Mouse (Mus musculus) frontal cortex, adult (tissue): Measurements from ENCODE around the gene Cd300lb.
"Not testable (repeated sequence)": the region's sequence is repeated elsewhere in the genome, so short reads cannot be mapped to it uniquely, and the experiment has no call there.

Experiments used
- ATAC-seq: cut with Nextera tagmentation; 2 replicates; pipeline ENCODE4 v1.9.2; 2017; ENCODE audit warnings: mild to moderate bottlenecking, moderate library complexity, mixed read lengths; ENCODE audit not compliant: low TSS enrichment

The Cd300lb gene

DNA sequence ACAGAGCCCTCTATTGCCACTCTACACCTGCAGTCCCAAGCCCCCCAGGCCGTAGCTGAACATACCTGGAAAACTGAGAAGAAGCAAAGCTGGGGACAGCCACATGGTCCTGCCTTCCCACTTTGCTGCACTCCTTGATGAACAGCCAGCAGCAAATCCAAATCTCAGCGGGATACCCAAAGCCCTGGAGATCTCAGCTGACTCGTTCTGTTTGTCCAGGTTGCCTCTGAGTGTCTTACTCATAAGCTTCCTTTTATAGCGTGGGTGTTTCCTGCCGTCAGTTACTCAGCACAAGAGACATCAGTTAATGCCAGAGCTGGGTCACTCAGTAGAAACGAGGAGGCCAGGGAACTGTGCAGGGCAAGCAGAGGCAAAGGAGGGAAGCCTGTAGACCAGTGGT, at the start of gene Cd300lb:
TSS of gene Cd300lb (minus strand) at position 243 of the 400 bp plus-strand sequence.
- ATAC-seq = no peak

DNA sequence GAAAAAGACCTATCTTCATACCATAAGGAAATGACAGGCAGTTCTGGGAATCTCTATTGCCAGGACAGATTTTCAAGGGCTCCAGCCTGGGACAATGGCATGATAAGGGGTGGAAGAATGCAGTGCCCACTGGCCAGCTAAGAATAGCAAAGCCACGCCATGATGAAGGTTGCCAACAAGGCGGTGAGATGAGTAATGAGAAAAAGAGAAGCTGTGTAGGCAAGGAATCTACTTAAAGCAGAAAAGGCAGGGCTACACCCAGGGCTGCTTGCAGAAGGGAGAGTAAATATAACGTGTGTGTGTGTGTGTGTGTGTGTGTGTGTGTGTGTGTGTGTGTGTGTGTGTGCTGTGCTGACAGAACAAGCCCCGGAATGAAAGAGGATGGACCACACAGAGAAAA, 47.7 kb upstream of the Cd300lb start:
- peak; percentile 73; the same call in 1 of the 2 replicates for ATAC-seq

DNA sequence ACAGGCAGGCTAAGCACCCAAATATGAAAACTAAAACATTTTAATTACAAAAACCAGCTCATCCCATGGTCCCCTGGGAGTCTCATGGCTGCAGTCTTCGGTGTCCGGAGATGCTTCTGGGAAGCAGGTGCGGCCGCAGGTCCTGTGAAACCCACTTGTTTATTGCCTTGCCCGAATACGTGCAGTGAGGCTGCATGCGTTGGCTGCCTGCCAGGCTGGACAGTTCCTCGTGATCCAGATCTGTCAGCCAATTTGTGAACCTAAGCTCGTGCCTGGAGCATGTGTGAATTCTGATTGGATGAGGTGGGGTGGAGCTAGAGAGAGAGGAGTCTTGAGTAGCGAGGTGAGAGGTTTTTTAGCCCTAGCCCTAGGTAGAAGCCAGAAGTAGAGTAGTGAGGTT, 38.5 kb upstream of the Cd300lb start:
- ATAC-seq = no peak

DNA sequence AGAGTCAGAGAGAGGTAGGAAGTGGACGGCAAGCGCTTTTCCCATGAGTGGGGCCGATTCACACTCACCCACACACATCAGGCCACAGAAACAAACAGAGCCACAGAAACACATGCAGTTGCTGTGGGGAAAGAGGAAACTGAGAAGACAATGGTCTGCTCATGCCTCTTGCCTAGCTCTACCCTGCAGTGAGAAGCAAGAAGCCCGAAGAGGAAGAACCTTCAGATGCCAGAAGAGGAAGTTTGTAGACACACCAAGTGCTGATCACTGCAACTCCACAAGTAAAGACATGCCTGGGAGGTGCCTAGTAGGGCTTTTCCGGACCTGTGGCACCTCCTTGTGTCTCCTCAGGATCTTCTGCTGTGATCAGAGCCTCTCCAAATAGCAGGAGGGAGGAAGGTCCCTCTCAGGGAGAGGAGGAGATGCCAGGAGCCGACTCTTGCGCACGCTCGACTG, 34.6 kb upstream of the Cd300lb start, which contains the start of gene Cd300c:
TSS of gene Cd300c (minus strand) at position 406 of the 456 bp plus-strand sequence.
- no peak for ATAC-seq

DNA sequence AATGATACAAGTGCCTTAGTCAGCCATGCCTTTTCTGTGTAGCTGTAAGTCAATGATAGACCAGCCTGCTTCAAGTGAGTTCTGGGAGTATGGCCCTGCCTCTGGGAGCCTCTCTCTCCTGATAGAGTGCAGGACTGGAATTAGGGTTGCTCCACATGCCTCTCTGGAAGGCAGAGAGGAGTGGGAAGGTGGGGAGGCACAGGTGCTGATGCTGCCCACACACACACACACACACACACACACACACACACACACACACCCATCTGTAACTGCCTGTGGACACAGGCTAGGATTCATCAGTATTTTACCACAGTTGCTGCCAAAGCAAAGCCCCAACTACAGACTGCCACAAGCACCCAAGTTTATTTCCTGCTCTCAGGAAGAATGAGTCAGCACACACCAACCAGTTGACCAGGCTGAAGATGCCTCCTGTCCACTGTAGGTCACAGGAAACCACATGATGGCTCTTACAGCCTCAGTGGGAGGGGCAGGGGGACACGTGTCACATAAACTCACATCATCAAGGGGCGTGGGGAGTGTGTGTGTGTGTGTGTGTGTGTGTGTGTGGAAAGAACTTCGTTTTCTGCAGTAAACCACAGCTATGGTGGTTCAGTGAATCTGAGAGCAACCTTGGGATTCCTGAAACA, 31.1 kb upstream of the Cd300lb start:
- 0 out of 2 replicates have a peak, but pooled peaks have one; percentile 34 for ATAC-seq

DNA sequence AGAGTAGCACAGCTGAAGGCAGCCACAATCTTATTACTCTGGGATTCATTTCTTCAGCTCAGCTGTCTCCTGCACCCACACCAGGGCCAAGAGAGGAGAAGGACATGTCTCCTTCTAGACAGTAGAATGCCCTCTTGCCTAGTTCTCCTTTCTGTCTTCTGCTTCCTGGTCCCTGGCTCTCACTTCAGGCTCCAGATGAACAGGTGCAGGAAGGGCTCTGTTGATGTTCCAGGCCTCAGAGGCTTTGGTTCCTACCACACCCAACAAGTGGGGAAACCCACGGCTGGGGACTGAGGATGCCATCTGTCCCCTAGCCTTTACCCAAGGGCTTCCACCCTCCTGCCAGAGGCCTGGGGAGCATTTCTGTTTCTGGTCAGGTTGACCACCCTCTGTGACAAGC, 26.2 kb upstream of the Cd300lb start:
- ATAC-seq = no peak

DNA sequence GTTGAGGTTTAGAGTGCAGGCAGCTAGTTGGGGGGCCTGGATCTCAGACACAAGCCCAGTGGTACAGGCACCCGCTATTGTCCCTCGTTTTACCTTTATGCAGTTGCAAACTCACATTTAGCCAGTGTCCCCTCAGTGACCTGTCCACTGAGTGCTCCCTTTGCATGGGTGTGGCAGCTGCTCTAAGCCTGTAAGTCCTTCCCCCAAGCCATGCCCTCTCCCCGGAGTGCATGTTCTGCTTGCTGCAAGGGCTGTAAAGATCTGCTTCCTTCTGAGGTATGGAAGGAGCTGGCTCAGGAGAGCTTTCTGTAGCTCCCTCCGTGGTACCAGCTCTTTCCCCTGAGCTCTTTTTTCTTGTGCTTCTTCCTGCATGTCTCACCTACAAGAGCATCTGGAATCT, 595 bp downstream of the Cd300lb start:
- ATAC-seq = no peak

DNA sequence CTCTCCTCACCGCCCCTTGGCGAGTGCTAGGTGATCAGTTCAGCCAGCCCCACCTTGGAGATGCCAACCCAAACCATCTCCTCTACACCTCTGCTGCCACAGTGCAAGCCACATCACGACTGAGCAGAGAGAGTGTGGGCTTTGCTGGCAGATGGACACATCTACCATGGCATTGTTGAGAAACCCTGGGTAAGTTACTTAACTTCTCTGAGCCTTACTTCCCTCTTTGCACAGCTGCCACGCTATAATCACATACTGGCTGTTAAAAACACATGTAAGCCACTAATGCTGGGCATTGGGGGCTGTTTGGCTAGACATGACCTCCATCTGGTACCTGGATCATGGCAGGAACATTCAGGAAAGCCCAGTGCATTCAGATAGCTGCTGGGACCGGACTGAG, 3.1 kb downstream of the Cd300lb start:
- ATAC-seq = no peak

DNA sequence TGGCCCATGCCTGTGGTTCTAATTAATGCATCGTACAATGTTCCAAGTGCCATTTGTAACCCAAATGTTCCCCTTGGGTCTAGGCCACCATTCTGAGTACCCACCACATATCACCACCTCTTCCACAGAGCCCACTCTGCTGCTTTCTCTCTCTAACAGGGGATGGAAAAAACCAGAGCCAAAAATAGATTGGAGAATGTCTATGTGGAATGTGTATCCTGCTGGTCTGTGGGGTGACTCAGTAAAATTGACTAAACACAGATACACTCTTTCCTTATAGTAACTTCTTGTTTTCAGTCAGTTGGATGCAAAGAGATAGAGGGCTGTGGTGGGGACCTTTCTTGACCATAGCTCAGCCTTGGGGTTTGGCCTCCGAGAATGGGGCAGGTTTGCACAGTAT, 4.6 kb downstream of the Cd300lb start:
- ATAC-seq = peak; percentile 73; the same call in 1 of the 2 replicates

DNA sequence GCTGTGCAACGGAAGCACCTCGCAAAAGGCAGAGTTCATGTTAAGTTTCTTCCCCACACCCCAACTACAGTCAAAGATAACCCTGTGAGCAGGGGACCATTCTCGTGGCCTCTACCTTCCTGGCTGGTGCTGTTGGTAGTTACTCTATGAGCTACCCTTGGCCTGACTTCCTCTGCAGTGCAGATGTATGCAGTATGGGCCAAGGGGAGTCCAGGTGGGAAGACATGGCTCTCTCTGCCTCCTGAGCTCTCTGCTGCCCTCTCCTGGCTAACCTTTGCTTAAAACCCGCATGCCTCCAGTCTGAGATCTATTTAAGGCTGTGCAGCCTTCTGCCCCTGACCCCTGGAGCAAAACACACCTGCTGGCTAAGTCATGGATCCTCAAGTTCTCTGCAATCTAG, 10.2 kb downstream of the Cd300lb start:
- no peak for ATAC-seq

DNA sequence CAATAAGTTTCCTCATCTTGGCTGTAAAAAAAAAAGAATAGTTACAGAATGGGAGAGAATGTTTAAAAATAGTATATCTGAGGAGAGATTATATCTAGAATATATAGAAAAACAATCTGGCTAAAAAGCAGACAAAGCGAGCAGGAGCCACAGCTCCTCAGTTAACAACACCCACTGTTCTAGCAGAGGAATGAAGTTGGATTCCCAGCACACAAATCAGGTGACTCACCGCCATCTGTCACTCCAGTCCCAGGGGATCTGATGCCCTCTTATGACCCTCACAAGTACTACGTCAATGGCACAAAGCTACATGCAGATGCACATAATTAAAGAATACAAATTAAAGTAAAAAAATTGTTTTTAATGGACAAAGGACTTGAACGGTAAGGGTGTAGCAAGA, 11.7 kb downstream of the Cd300lb start:
- peak; percentile 92 for ATAC-seq

DNA sequence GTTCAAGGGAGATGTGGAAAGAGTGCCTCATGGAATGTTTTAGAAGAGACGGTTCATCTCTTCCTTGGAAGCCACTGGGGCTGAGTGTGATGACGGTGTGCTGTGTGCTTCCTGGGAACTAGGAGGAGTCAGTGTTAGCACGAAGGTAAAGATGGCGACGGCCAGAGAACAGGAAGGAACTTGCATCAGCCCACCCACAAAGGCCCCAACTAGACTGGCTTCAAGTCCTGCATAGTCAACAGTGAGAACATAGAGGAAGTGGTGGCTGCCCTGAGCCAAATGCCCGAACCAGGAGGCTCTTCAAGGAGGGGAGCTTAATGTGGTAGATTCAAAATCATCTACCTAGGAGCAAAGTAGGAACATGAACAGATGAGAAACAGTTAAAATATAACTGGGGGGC, 17.1 kb downstream of the Cd300lb start:
- ATAC-seq = no peak

DNA sequence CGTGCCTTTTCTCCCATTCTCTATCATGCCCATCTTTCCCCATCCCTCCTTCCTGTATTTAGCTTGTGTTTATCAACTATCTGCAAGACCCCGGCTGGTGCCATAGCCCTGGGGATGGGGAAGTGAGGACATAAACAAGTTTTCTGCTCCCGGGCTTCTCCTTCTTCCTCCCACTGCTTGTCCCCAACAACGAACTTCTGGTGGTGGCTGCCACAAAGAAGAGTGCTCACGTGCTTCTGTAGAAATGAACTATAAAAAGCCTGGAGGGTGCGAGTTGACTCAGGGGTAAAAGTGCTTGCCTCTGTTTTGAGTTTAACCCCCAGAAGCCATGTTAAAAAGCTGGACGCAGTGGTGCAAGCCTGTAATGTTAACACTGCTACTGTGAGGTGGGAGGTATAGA, 19.2 kb downstream of the Cd300lb start:
- ATAC-seq = no peak

DNA sequence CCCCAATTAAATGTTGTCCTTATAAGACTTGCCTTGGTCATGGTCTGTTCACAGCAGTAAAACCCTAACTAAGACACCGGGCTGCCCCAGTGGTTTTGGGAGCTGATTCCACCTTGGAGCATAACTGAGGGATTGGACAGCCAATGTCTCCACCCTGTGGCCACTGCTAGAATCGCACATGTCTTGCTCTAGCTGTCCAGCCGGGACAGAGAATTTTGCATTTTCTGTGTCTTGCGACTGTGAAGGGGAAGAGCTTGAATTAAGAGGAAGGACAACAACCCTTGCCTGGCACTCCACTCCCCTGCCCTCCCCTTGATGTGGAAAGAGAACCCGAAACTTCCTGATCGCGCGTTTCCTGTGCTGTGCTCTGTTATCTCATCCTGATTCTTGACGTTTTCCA, 21.3 kb downstream of the Cd300lb start:
- ATAC-seq = peak; percentile 74

DNA sequence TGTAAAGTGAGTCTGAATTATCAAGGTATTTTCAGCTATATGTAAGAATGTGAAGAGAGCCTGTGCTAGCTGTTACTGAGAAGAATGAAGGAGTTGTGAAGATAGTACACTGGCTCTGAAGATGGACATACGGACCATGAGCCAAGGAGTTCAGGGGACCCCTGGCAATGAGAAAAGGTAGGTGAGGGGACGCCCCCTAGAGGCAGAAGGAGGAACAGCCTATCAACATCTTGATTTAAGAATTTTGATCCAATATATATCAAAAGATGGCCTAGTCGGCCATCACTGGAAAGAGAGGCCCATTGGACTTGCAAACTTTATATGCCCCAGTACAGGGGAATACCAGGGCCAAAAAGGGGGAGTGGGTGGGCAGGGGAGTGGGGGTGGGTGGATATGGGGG, 24.6 kb downstream of the Cd300lb start:
- ATAC-seq = not testable (repeated sequence)

DNA sequence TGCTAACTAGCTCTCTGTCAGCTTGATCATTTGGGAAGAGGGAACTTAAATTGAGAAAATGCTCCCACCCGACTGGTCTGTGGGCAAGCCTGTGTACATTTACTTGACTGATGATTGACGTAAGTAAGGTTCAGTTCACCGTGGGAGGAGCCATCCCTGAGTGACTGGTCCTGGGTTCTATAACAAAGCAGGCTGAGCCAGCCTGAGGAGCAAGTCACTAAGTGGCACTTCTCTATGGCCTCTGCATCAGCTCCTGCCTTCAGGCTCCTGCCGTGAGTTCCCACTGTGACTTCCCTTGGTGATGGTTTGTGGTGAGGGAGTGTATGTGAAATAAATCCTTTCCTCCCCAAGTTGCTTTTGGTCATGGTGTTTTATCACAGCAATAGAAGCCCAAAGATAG, 26.1 kb downstream of the Cd300lb start:
- no peak for ATAC-seq

DNA sequence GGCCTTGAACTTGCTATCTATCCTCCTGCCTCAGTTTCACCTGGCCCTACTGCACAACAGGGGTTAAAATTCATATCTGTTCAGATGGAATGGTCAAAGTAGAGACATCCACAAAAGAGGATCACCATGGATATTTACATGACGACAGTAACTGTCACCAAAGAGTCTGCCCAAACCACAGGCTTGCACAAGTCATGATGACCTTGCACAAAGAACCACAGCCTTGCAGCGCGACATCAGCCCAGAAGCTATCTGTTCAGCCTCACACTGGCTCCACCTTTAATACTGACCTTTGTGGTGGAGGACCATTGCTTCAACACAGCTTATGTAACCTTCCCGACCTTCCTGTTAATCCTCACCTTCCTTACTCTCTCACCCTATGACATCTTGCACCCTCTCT, 26.6 kb downstream of the Cd300lb start:
- ATAC-seq = no peak

DNA sequence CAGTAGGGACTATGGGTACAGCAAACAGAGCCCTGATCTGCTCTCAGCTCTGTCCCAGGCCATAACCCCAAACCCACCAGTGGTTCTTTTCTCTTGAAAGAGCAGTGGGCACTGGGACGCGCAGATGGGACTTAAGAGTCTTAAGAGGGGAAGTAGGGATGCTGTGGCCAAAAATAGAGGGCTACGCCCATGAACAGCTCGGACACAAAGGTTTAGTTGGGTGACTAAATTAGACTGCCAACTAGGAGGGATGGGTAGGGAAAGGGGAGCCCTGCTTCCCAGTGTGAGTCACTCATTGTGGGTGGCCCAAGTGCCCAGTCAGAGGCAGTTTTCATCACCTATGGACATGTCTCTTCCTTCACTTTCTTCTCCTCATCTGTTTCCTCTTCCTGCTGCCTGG, 31.0 kb downstream of the Cd300lb start:
- no peak for ATAC-seq

DNA sequence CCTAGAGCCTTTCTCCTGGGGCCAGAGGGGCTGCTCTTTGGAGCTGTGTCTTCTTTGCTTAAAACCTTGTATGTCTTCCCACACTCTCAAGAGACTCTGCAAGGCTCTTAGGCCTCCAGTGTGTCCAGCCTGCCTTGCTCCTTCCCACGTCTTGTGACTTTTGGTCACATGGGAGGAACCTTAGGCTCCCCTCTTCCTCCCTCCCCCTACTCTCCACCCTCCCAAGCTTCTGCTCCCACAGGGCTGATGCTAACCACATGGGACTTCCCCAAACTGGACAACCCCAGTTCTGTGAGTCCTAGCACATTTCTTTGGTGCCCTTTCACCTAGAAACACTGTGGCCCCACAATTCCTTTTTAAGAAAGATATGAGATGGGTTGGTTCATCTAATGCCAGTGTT, 36.2 kb downstream of the Cd300lb start:
- ATAC-seq = no peak

DNA sequence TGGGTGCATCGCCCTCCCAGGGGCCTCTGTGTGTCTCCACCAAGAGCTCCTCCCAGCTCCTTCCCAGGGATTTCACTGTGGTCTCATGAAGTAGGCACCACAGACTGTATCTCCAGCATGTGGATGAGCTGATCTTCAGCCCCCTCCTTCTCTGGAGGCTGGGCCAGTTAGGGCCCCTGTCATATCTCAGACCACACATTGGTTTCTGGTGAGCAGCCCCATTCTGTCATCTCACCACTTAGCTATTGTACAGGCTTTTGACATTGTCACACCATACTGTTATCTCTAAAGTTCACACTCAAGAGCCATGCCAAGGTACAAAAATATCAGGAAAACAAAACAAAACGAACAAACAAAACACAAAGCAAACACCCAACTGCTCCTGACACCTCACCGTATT, 38.1 kb downstream of the Cd300lb start:
- no peak for ATAC-seq

DNA sequence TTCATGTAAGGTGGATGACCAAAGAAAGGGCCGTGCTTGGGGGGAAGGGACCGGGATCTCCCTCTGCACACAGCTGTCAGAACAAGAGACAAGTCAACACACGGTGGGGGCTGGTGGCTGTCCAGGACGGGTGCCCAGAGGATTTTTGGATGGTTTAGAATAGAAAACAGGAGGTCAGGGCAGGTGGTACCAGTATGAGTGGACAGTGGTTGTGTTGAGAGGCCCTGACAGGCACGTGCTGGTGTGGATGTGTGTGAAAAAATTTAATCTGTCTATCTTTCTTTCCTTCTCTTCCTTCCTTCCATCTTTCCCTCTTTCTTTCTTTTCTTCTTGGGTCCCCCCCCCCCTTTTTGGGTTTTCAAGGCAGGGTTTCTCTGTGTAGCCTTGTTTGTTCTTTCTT, 43.6 kb downstream of the Cd300lb start:
- no peak for ATAC-seq

DNA sequence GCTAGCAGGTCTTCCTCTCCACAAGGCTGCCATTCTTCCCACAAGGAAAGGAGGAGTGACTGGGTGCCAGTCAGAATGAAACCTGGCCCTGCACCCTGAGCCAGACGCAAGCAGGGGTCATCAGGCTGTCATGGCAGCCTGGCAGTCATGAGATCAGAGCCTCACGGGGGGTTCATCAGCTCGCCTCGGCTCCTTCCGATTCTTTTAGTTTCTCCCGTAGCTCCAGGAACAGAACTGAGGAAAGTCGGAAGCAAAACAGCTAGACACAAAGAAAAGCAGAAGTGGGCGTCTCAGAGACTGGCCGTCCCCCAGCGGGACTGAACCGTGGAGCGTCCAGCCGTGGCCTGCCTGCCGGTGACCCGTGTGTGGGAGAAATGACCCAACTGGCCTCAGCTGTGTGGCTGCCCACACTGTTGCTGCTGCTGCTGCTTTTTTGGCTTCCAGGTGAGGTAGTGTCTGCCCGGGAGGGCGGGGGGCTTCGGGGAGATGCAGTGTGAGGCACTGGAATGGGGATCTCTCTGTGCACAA, 44.1 kb downstream of the Cd300lb start, which contains the start of gene Cd300a:
TSS of gene Cd300a (plus strand) at position 51 of the 528 bp plus-strand sequence.
- ATAC-seq = no peak

DNA sequence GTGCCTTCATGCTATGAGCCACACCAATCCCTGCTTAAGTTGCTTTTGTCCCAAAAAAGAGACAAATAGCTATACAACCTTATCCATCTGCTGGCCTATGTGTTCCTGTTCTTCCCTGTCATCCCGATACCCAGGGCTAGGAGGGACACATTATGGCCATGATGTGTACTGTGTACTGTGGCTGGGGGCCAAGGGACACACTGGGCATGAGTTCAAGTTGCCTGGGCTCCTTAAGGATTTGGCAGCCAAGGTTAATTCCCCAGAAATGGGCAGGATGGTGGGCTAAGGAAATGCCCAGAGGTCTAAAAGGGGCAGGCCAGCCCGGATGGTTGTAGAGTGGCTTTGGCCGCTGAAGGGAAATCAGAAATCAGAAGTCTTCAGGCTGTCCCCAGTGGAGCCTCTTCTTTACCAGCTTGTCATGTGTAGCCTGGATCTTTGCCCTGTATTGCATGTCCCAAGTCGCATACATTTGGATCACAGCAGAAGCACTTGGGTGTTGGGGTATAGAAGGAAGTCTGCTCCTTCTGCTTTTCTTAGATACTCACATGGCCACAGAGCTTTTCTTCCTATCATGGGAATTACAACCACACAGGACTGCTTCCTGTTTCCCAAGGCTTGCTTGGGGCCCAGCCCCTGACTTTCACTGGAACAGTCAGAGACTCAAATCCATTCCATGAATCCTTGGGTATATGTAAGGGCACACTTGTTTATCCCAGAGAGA, 49.6 kb downstream of the Cd300lb start:
- ATAC-seq = no peak
